Mouse (Mus musculus) C2C12 (cell line): Measurements from ENCODE around the gene Runx1. TPM values are rescaled to one million over a fixed set of nuclear protein-coding genes. Genes with fewer than 3 reads are reported as not detected.

Experiments used
- H3K27me3 ChIP-seq: one replicate; pipeline ENCODE4 v1.6.1; 2011; ENCODE audit not compliant: control insufficient read depth, insufficient read depth, insufficient read length
- H3K36me3 ChIP-seq: one replicate; pipeline ENCODE4 v1.6.1; 2011; ENCODE audit not compliant: control insufficient read depth, insufficient read depth
- H3K4me3 ChIP-seq: one replicate; pipeline ENCODE4 v1.5.1; 2011; ENCODE audit warnings: mild to moderate bottlenecking, control low read depth; ENCODE audit not compliant: poor library complexity, insufficient read depth, severe bottlenecking
- H3K79me2 ChIP-seq: one replicate; pipeline ENCODE4 v1.6.1; 2011; ENCODE audit not compliant: control insufficient read depth, insufficient read depth
- H3K79me3 ChIP-seq: one replicate; pipeline ENCODE4 v1.6.1; 2011; ENCODE audit warnings: low read depth, control low read depth
- H3ac ChIP-seq: one replicate; pipeline ENCODE3; 2011; ENCODE audit warnings: low read depth; ENCODE audit not compliant: control insufficient read depth, insufficient read length
- CEBPB ChIP-seq: IDR thresholded peaks from one replicate; pipeline ENCODE4 v1.6.1; 2011; ENCODE audit warnings: low read depth, mild to moderate bottlenecking, control low read depth, moderate library complexity
- CTCF ChIP-seq: IDR thresholded peaks from one replicate; pipeline ENCODE4 v1.5.1; 2011; ENCODE audit not compliant: control insufficient read depth, insufficient read depth, insufficient read length
- FOSL1 ChIP-seq: IDR thresholded peaks from one replicate; pipeline ENCODE4 v1.8.0; 2011; ENCODE audit warnings: mild to moderate bottlenecking, low read length; ENCODE audit not compliant: poor library complexity, insufficient read depth, severe bottlenecking
- MAX ChIP-seq: IDR thresholded peaks from one replicate; pipeline ENCODE4 v1.6.1; 2011; ENCODE audit warnings: mild to moderate bottlenecking, control low read depth
- MYOD1 ChIP-seq: IDR thresholded peaks from one replicate; pipeline ENCODE4 v1.6.1; 2011; ENCODE audit warnings: low read depth; ENCODE audit not compliant: control insufficient read depth, insufficient read length
- MYOG ChIP-seq: IDR thresholded peaks from one replicate; pipeline ENCODE4 v1.6.1; 2011; ENCODE audit not compliant: control insufficient read depth, insufficient read length; ENCODE audit errors: extremely low read depth
- USF1 ChIP-seq: IDR thresholded peaks from one replicate; pipeline ENCODE4 v1.6.1; 2011; ENCODE audit warnings: low read depth, mild to moderate bottlenecking, control low read depth, moderate library complexity
- polyA plus RNA-seq: library from polyadenylated mRNA; unstranded; fragments of >200 nt; fragmentation: generic; extraction: Trizol; gene quantifications from one replicate; pipeline ENCODE4 v1.2.1, GENCODE M21; 2012; ENCODE audit warnings: missing spikeins

Gene Runx1
- polyA plus RNA-seq, 1 experiment: 28.8 TPM

DNA sequence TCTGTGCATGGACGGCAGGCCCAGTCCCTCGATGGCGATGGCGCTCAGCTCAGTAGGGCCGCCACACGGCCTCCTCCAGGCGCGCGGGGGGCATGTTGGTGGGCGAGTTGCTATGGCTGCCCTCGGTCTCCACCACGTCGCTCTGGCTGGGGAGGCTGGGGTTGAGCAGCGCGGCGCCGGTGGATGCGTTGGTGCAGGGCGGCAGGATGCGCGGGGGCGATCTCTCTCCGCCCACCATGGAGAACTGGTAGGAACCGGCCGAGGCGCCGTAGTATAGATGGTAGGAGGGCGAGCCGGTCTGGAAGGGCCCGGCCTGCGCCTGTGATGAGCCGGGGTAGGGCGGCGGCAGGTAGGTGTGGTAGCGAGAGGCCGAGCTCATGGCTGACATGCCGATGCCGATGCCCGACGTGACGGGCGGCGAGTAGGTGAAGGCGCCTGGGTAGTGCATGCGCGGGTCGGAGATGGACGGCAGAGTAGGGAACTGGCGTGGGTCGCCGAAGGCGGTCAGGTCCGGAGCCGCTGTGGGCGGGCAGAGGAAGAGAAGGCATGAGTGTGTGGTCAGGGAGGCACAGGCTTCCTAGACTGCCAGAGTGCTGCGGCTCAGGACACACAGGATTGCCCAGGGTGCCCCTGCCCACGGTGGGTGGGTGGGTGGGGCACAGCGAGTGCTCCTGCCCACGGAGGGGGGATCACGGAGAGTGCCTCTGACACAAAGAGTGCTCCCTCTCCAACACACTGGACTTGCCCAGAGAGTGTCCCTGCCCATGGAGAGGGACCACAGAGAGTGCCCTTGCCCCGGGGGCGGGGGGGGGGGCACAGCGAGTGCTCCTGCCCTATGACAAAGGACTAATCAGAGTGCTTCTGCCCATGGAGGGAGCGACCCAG lies 220.1 kb downstream of the Runx1 start:
- H3ac ChIP-seq: no peak overlapping the region
- no peaks in the 10 kb centered on the region for H3K27me3 ChIP-seq
- no peaks in the 10 kb centered on the region for H3K79me3 ChIP-seq
- peaks cover 45% of the 10 kb centered on the region for H3K36me3 ChIP-seq
- no peak overlapping the region for H3K4me3 ChIP-seq
- peaks cover 14% of the 10 kb centered on the region for H3K79me2 ChIP-seq
- TF ChIP-seq USF1: no peak

DNA sequence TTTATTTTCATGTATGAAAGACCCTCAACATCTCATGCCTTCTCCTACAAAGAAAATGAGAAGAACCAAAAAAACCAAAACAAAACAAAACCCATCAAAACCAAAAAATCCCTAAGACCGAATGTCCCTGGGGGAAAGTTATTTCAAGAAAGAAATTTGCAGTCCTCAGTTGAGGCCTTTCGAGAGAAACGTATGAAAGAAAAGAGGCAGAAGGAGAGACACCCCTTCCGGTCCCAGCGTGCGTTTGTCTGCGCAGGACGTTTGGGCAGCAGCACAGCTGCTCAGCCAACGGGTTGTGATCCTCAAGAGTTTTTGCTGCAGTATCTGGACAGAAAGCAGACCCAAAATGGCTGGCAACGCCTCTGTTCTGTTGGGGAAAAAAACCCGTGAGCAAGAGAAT lies 223.4 kb downstream of the Runx1 start:
- Histone ChIP-seq H3K36me3 (peaks cover 36% of the 10 kb centered on the region), H3K79me3 (no peaks in the 10 kb centered on the region), H3K27me3 (no peaks in the 10 kb centered on the region), H3K4me3 (no peak overlapping the region), H3ac (no peak overlapping the region), H3K79me2 (peaks cover 13% of the 10 kb centered on the region)
- no peak for TF ChIP-seq MYOD1

DNA sequence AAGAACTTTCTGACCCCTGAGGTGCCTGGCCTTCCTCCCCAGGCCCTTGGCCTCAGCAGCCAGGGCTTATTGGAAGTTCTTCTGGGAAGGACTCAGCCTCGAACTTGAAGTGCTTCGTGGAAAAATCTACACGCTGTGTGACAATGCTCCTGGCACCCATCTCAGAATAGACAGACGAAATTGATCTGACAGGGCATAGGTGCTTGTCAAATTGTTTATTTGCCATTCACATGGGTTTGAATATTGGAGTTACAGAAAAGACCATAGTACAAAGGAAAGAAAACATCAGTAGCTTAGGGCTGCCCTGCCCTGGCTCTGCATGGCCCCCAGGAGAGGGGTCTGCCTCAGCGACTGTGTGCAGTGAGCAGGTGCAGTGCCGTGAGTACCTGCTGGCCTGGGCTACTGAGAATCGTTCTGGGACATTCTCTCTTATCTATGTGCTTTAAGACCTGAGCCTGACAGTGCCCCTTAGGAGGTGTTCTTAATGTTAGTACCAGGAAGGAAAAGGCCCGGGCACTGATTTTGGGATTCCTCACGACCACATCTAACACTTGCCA lies 224.6 kb downstream of the Runx1 start:
- Histone ChIP-seq H3K4me3 (no peak overlapping the region), H3K27me3 (no peaks in the 10 kb centered on the region), H3K79me3 (no peaks in the 10 kb centered on the region), H3K79me2 (peaks cover 2% of the 10 kb centered on the region), H3ac (no peak overlapping the region), H3K36me3 (peaks cover 27% of the 10 kb centered on the region)
- no peak for TF ChIP-seq CEBPB
- TF ChIP-seq FOSL1: no peak
- no peak for TF ChIP-seq CTCF
- no peak for TF ChIP-seq MAX
- TF ChIP-seq MYOG: no peak
- no peak for TF ChIP-seq USF1
- TF ChIP-seq MYOD1: no peak

DNA sequence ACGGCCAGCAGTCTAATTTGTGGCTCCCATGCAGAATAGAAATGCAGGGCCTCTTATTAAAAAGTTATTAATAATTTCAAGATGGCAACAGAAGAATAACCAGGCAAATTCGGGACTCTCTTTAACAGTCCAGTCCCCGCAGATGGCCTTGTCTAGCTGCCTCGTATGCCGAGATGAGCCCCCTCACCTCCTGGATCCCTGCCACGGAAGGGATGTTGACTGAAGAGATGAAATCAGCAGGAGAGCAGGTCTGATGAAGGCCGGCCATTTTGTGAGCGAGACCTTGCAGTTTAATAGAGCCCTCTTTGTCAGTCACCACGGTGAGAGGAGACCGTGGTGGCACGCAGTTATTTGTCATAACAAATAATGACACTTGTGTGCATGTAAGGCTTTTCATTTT lies 226.5 kb downstream of the Runx1 start:
- H3ac ChIP-seq: no peak overlapping the region
- H3K4me3 ChIP-seq: no peak overlapping the region
- no peaks in the 10 kb centered on the region for H3K79me2 ChIP-seq
- no peaks in the 10 kb centered on the region for H3K79me3 ChIP-seq
- H3K27me3 ChIP-seq: no peaks in the 10 kb centered on the region
- H3K36me3 ChIP-seq: peaks cover 8% of the 10 kb centered on the region
- TF ChIP-seq USF1: no peak
- no peak for TF ChIP-seq MYOD1
- no peak for TF ChIP-seq FOSL1
- TF ChIP-seq MAX: no peak
- TF ChIP-seq CTCF: no peak
- no peak for TF ChIP-seq MYOG
- TF ChIP-seq CEBPB: no peak

DNA sequence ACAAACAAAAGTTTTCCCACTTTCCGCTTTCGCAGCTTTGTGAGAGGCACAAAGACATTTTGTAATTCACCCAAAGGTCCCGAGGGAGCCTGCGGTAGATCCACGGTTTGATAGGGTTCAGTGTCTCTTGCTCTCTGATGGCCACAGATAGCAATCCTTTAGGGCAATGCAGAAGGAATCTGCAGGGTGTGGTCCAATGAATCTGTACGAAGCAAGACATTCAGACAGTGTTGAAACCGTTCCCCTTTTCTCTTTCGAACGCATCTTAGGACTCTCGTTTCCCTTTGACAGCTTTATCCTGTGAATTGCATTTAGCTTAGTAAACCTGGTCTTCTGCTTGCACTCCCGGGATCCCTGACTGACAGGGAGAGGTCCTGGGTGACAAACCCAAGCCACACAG lies 228.3 kb downstream of the Runx1 start:
- Histone ChIP-seq H3K36me3 (no peaks in the 10 kb centered on the region), H3ac (no peak overlapping the region), H3K79me2 (no peaks in the 10 kb centered on the region), H3K79me3 (no peaks in the 10 kb centered on the region), H3K27me3 (no peaks in the 10 kb centered on the region), H3K4me3 (no peak overlapping the region)
- no peak for TF ChIP-seq CEBPB
- TF ChIP-seq MAX: no peak
- no peak for TF ChIP-seq MYOG
- TF ChIP-seq MYOD1: no peak
- TF ChIP-seq FOSL1: no peak
- no peak for TF ChIP-seq USF1
- TF ChIP-seq CTCF: no peak

DNA sequence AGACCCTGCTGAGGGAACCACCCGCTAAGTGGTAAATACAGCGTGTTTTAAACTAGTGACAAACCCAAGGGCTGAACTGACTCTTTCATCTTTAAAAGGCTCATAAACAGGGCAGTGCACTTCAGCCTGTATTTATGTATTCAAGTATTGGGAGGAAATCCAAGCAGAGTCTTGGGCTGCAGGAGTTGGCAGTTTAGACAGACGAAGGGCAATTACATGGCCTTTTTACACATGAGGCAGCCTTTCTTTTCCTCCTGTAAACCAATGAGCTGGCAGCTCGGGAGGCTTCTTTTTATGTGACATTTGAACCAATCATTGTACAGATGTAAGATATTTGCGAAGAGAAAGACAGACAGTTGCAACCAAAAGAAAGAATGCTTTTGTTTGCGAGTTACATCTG lies 233.7 kb downstream of the Runx1 start:
- no peak for TF ChIP-seq MAX
- TF ChIP-seq FOSL1: no peak
- no peak for TF ChIP-seq CEBPB
- TF ChIP-seq MYOD1: no peak
- TF ChIP-seq MYOG: no peak
- TF ChIP-seq CTCF: no peak
- TF ChIP-seq USF1: no peak
- Histone ChIP-seq H3ac (no peak overlapping the region), H3K27me3 (no peaks in the 10 kb centered on the region), H3K36me3 (no peaks in the 10 kb centered on the region), H3K79me2 (no peaks in the 10 kb centered on the region), H3K79me3 (no peaks in the 10 kb centered on the region), H3K4me3 (no peak overlapping the region)
